Mouse (Mus musculus) CH12.LX (cell line): ENCODE data around the gene Nop53.

Experiments
- CHD1 ChIP-seq: IDR thresholded peaks from 2 replicates; pipeline ENCODE4 v1.6.1; 2012; ENCODE audit warnings: low read depth, low read length, improper control_type of control experiment, inconsistent platforms
- CHD2 ChIP-seq: IDR thresholded peaks from 2 replicates; pipeline ENCODE4 v1.6.1; 2011; ENCODE audit warnings: low read length, improper control_type of control experiment
- CTCF ChIP-seq, 2 experiments: IDR thresholded peaks in 1 of 2; conservative IDR thresholded peaks in 1 of 2; 2 replicates each; pipeline ENCODE4 v1.5.1; 2011 to 2012; ENCODE audit warnings: low read depth in 2 of 2, low read length in 2 of 2, improper control_type of control experiment in 1 of 2, inconsistent platforms in 1 of 2, mild to moderate bottlenecking in 1 of 2, moderate library complexity in 1 of 2
- ETS1 ChIP-seq: conservative IDR thresholded peaks from 2 replicates; pipeline ENCODE4 v1.6.1; 2012; ENCODE audit warnings: low read depth, mild to moderate bottlenecking, inconsistent platforms, low read length, improper control_type of control experiment, moderate library complexity
- MAFK ChIP-seq: IDR thresholded peaks from 2 replicates; pipeline ENCODE4 v1.6.1; 2011; ENCODE audit warnings: low read length, improper control_type of control experiment; ENCODE audit not compliant: insufficient replicate concordance
- MAX ChIP-seq: IDR thresholded peaks from 2 replicates; pipeline ENCODE4 v1.6.1; 2011; ENCODE audit warnings: low read length, improper control_type of control experiment
- MAZ ChIP-seq: IDR thresholded peaks from 2 replicates; pipeline ENCODE4 v1.6.1; 2012; ENCODE audit warnings: low read depth, mild to moderate bottlenecking, inconsistent platforms, low read length, improper control_type of control experiment, moderate library complexity
- POLR2A ChIP-seq: IDR thresholded peaks from 2 replicates; pipeline ENCODE4 v1.6.1; 2011; ENCODE audit warnings: low read depth, mild to moderate bottlenecking, improper control_type of control experiment, low read length
- POLR2AphosphoS2 ChIP-seq: IDR thresholded peaks from 2 replicates; pipeline ENCODE4 v1.6.1; 2011; ENCODE audit warnings: low read depth, low read length, improper control_type of control experiment
- SIN3A ChIP-seq: IDR thresholded peaks from 2 replicates; pipeline ENCODE4 v1.6.1; 2012; ENCODE audit warnings: low read length, improper control_type of control experiment, inconsistent platforms
- TCF12 ChIP-seq: IDR thresholded peaks from 2 replicates; pipeline ENCODE4 v1.6.1; 2014; ENCODE audit warnings: low read depth, mild to moderate bottlenecking, inconsistent platforms, low read length, improper control_type of control experiment
- USF1 ChIP-seq: IDR thresholded peaks from 2 replicates; pipeline ENCODE4 v1.6.1; 2014; ENCODE audit warnings: low read depth, mild to moderate bottlenecking, inconsistent platforms, low read length, improper control_type of control experiment

DNA sequence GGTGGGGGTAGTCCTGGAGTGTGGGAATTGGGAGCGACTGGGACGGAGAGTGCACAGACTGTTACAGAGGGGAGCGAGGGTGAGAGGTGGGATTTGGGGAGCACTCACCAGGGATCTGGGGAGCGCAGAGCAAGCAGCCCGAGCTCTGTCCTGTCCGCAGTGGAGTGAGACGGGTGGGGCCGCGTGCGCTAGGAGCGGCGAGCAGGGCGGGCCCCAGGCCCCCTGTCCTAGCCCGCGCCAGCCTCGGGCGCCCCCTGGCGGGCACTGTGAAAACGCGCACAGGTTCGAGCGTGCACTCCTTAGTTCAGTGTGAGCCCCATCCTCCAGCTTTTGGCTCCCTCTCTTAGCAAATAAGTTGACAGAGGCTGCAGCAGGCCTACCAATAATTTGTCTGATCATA is 21.4 kb upstream of the Nop53 start, which contains the start of gene Ehd2:
- peak; percentile 58 for TF ChIP-seq POLR2A
- peak; percentile 37 to 95 for TF ChIP-seq CTCF (conservative IDR thresholded peaks at IDR 0.05 in 1 of 2, IDR thresholded peaks at IDR 0.05 in 1 of 2; ENCODE audit: low read depth in 2 of 2, low read length in 2 of 2)
- peak; percentile 76 for TF ChIP-seq MAX
- no peak for TF ChIP-seq USF1
- no peak for TF ChIP-seq MAFK
- TF ChIP-seq POLR2AphosphoS2, result no peak
- TF ChIP-seq SIN3A, result peak; percentile 57; the same call in 1 of the 2 replicates
- TF ChIP-seq TCF12, result peak; percentile 38; the same call in 1 of the 2 replicates
- TF ChIP-seq MAZ, result peak; percentile 94
- TF ChIP-seq ETS1, result no peak
- no peak for TF ChIP-seq CHD2
- TF ChIP-seq CHD1, result no peak
